Mouse (Mus musculus) G1E (cell line): ENCODE data around the gene Lrig1. TPM values are rescaled to one million over a fixed set of nuclear protein-coding genes. Genes with fewer than 3 reads are reported as not detected.

Source experiments
- ATAC-seq: 2 replicates; pipeline ENCODE4 v1.8.0; 2016; ENCODE audit warnings: mild to moderate bottlenecking; ENCODE audit not compliant: insufficient number of reproducible peaks, poor library complexity, low FRiP score, severe bottlenecking; ENCODE audit errors: extremely low read depth
- DNase-seq: peaks from one replicate; pipeline ENCODE4 v3.0.0; 2012; ENCODE audit warnings: low spot score
- H3K27me3 ChIP-seq: 2 replicates; pipeline ENCODE4 v1.6.1; 2012; ENCODE audit warnings: mild to moderate bottlenecking, low read length, inconsistent platforms; ENCODE audit not compliant: insufficient read depth
- H3K36me3 ChIP-seq: replicated peaks from 2 replicates; pipeline ENCODE3; 2012; ENCODE audit warnings: mild to moderate bottlenecking, inconsistent platforms
- H3K4me1 ChIP-seq: 2 replicates; pipeline ENCODE4 v1.6.1; 2012; ENCODE audit warnings: low read depth, low read length, inconsistent platforms, mixed read lengths; ENCODE audit not compliant: insufficient read depth
- H3K4me3 ChIP-seq: 2 replicates; pipeline ENCODE4 v1.5.1; 2012; ENCODE audit warnings: low read depth, mild to moderate bottlenecking, inconsistent platforms, low read length, moderate library complexity, mixed read lengths
- H3K9me3 ChIP-seq: replicated peaks from 2 replicates; pipeline ENCODE4 v1.6.1; 2012; ENCODE audit warnings: inconsistent platforms
- CTCF ChIP-seq: IDR thresholded peaks from 2 replicates; pipeline ENCODE4 v1.5.1; 2012; ENCODE audit warnings: low read depth, low read length, inconsistent platforms, mixed read lengths
- GATA1 ChIP-seq: IDR thresholded peaks from 2 replicates; pipeline ENCODE4 v1.6.1; 2012; ENCODE audit warnings: borderline replicate concordance, low read length, inconsistent platforms, mixed read lengths
- GATA2 ChIP-seq: IDR thresholded peaks from 2 replicates; pipeline ENCODE4 v1.6.1; 2012; ENCODE audit warnings: low read depth, low read length, inconsistent platforms, borderline replicate concordance
- POLR2AphosphoS5 ChIP-seq: IDR thresholded peaks from 2 replicates; pipeline ENCODE4 v1.6.1; 2012; ENCODE audit warnings: low read depth, low read length, inconsistent platforms; ENCODE audit not compliant: insufficient replicate concordance
- TAL1 ChIP-seq: conservative IDR thresholded peaks from 2 replicates; pipeline ENCODE4 v1.6.1; 2012; ENCODE audit warnings: low read depth, low read length, inconsistent platforms, mixed read lengths
- polyA plus RNA-seq: library from polyadenylated mRNA; stranded (reverse); fragments of >175 nt; gene quantifications from 2 replicates; pipeline ENCODE4 v1.2.3, GENCODE M21; 2012
- total RNA-seq, 2 experiments: library from RNA; stranded (forward) in 1 of 2; stranded (reverse) in 1 of 2; fragments of 200-1000 nt in 1 of 2; fragments of >200 nt in 1 of 2; fragmentation: Nextera tagmentation in 1 of 2; gene quantifications; 2 replicates each; pipeline ENCODE4 v1.2.3; 2014 to 2017

Gene Lrig1
- total and polyA plus RNA-seq, 3 experiments: 7.0 to 23.6 (median 9.7) TPM

DNA sequence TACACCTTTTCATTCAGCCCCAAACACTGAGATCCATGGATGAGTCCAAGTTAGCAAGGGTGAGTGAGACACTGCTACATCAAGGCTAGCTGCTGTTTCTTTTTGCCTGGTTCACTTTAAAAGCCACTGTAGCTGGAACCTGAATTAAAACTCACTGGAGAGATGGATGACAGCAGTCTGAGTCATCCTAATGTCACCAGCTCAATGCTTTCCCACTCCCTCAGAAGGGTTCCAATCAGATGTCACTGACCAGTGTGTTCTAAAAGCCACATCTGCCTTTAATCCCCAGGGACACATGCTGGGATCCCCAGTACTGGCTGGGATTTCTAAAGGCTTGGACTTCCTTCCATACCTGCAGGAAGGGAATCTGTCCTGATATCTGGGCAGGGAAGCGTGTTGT, 57.9 kb downstream of the Lrig1 start:
- Histone ChIP-seq H3K27me3 (peaks cover 17% of the 10 kb centered on the region), H3K4me3 (no peak overlapping the region), H3K9me3 (no peaks in the 10 kb centered on the region), H3K4me1 (peaks cover 19% of the 10 kb centered on the region), H3K36me3 (peaks cover 50% of the 10 kb centered on the region)
- no peak for DNase-seq
- TF ChIP-seq TAL1 (no peak), CTCF (no peak), POLR2AphosphoS5 (no peak), GATA1 (no peak), GATA2 (no peak)
- ATAC-seq: no peak

- Histone ChIP-seq H3K4me1 (peaks cover 31% of the 10 kb centered on the region), H3K4me3 (no peak overlapping the region), H3K9me3 (no peaks in the 10 kb centered on the region), H3K36me3 (peaks cover 47% of the 10 kb centered on the region), H3K27me3 (peaks cover 8% of the 10 kb centered on the region; the same call in 1 of the 2 replicates)
- DNase-seq: no peak
- no peak for TF ChIP-seq GATA1
- no peak for TF ChIP-seq GATA2
- TF ChIP-seq POLR2AphosphoS5: no peak
- no peak for TF ChIP-seq CTCF
- no peak for TF ChIP-seq TAL1
- ATAC-seq: no peak
Observed at GRCm38 (mm10) chr6:94640297-94640696, 59.7 kb downstream of the Lrig1 start.

DNA sequence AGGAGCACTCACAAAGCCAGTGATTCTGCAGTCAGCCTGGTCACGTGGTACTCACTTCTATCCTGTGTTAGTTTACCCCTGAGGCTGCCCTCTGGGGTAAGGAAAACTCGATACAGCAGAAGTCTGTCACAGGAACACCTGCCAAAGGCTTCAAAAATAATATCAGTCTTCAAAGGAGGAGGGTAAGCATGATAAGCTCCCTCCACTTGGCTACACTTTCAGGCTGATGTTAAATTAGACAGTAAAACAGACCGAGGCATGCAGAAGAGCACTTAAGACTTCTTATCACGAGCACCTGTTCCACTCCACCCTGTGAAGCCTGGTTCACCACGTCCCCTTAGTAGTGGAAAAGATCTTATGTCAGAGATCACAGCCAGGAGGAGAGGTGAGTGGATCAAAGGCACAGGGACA, 62.9 kb downstream of the Lrig1 start:
- no peak for DNase-seq
- peak; percentile 42; the same call in 1 of the 2 replicates for ATAC-seq
- Histone ChIP-seq H3K9me3 (no peaks in the 10 kb centered on the region), H3K4me1 (peaks cover 47% of the 10 kb centered on the region), H3K4me3 (no peak overlapping the region; the same call in 1 of the 2 replicates), H3K27me3 (no peaks in the 10 kb centered on the region; the same call in 1 of the 2 replicates), H3K36me3 (peaks cover 31% of the 10 kb centered on the region)
- no peak for TF ChIP-seq GATA2
- TF ChIP-seq GATA1: no peak
- TF ChIP-seq TAL1: no peak
- no peak for TF ChIP-seq POLR2AphosphoS5
- no peak for TF ChIP-seq CTCF

GRCm38 (mm10) chr6:94635343-94635742, 64.6 kb downstream of the Lrig1 start:
- ATAC-seq: no peak

DNA sequence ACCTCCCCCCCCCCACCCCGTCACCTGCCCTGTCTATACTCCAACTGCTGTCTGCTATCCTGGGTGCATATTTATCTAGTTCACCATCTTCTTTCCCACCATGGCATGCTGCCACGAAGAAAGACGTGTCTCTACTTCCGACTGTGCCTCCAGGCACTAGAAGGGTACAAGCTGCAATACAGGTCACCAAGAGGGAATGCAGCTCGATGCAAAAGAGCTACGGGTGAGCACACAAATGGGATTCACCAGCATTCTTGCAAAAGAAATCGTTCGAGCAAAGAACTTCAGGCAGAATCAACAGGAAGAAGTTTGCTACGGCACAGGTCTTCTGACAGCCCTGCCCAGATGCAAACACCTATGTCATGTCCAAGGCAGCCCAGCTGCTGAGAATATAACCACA, 65.2 kb downstream of the Lrig1 start:
- Histone ChIP-seq H3K36me3 (peaks cover 40% of the 10 kb centered on the region), H3K9me3 (no peaks in the 10 kb centered on the region), H3K27me3 (peaks cover 2% of the 10 kb centered on the region; the same call in 1 of the 2 replicates), H3K4me1 (peaks cover 44% of the 10 kb centered on the region), H3K4me3 (no peak overlapping the region)
- TF ChIP-seq POLR2AphosphoS5 (no peak), GATA1 (no peak), GATA2 (no peak)
- ATAC-seq (no peak), DNase-seq (no peak)

More at GRCm38 (mm10) chr6:94635343-94635742, 64.6 kb downstream of the Lrig1 start:
- Histone ChIP-seq H3K4me3 (no peak overlapping the region), H3K36me3 (peaks cover 38% of the 10 kb centered on the region), H3K9me3 (no peaks in the 10 kb centered on the region), H3K4me1 (peaks cover 47% of the 10 kb centered on the region), H3K27me3 (no peaks in the 10 kb centered on the region; the same call in 1 of the 2 replicates)
- no peak for DNase-seq
- TF ChIP-seq GATA2 (no peak), TAL1 (no peak), CTCF (no peak), GATA1 (no peak), POLR2AphosphoS5 (no peak)

GRCm38 (mm10) chr6:94634274-94634673, 65.7 kb downstream of the Lrig1 start:
- no peak overlapping the region for H3K4me3 ChIP-seq
- H3K27me3 ChIP-seq: peaks cover 2% of the 10 kb centered on the region; the same call in 1 of the 2 replicates
- H3K4me1 ChIP-seq: peaks cover 44% of the 10 kb centered on the region
- H3K9me3 ChIP-seq: no peaks in the 10 kb centered on the region
- peaks cover 43% of the 10 kb centered on the region for H3K36me3 ChIP-seq
- TF ChIP-seq CTCF: no peak
- no peak for TF ChIP-seq GATA2
- no peak for TF ChIP-seq POLR2AphosphoS5
- no peak for TF ChIP-seq GATA1
- TF ChIP-seq TAL1: no peak
- DNase-seq: peak; percentile 15
- ATAC-seq: peak; percentile 11; the same call in 1 of the 2 replicates

GRCm38 (mm10) chr6:94631779-94632082, 68.2 kb downstream of the Lrig1 start:
- ATAC-seq: no peak
- Histone ChIP-seq H3K27me3 (peaks cover 2% of the 10 kb centered on the region; the same call in 1 of the 2 replicates), H3K9me3 (no peaks in the 10 kb centered on the region), H3K4me1 (peaks cover 27% of the 10 kb centered on the region), H3K36me3 (peaks cover 57% of the 10 kb centered on the region), H3K4me3 (no peak overlapping the region)
- TF ChIP-seq POLR2AphosphoS5: no peak
- TF ChIP-seq CTCF: no peak
- no peak for TF ChIP-seq GATA2
- no peak for TF ChIP-seq GATA1
- TF ChIP-seq TAL1: no peak
- no peak for DNase-seq
